Mouse (Mus musculus) midbrain, embryonic 10.5 days (tissue): ENCODE measurements around the gene Vwa7. TPM values are rescaled to one million over a fixed set of nuclear protein-coding genes. Genes with fewer than 3 reads are reported as not detected.

ENCODE experiments used
- DNase-seq: peaks from one replicate; pipeline ENCODE4 v3.0.0-alpha.2; 2017; ENCODE audit warnings: low spot score
- H3K27ac ChIP-seq: fragments of 300-500 bp; sonication (generic); replicated peaks from 2 replicates; pipeline ENCODE4 v1.5.1; 2016; ENCODE audit warnings: mild to moderate bottlenecking
- H3K27me3 ChIP-seq: fragments of 300-500 bp; sonication (generic); 2 replicates; pipeline ENCODE4 v1.6.1; 2016; ENCODE audit warnings: low read depth, mild to moderate bottlenecking; ENCODE audit not compliant: poor library complexity, severe bottlenecking
- H3K36me3 ChIP-seq: fragments of 300-500 bp; sonication (generic); 2 replicates; pipeline ENCODE4 v1.6.1; 2016; ENCODE audit warnings: mild to moderate bottlenecking, moderate library complexity
- H3K4me1 ChIP-seq: fragments of 300-500 bp; sonication (generic); 2 replicates; pipeline ENCODE4 v1.6.1; 2016
- H3K4me3 ChIP-seq: fragments of 300-500 bp; sonication (generic); 2 replicates; pipeline ENCODE4 v1.5.1; 2016; ENCODE audit warnings: mild to moderate bottlenecking, moderate library complexity
- H3K9me3 ChIP-seq: fragments of 300-500 bp; sonication (generic); replicated peaks from 2 replicates; pipeline ENCODE4 v1.6.1; 2016; ENCODE audit warnings: mild to moderate bottlenecking
- WGBS: fragments of 180-500 bp; shearing (Covaris S2); methylation state at CpG from one replicate; pipeline ENCODE4 v1.1.7; 2016; 5-methylcytosine and 5-hydroxymethylcytosine counted together
- polyA plus RNA-seq: library from polyadenylated mRNA; unstranded; fragments of >200 nt; fragmentation: Nextera tagmentation; extraction: Ambion mirVana; gene quantifications from 2 replicates; pipeline ENCODE4 v1.2.1, GENCODE M21; 2016

Vwa7 gene
- polyA plus RNA-seq, 1 experiment from 2014 or later: 0.28 TPM

GRCm38 (mm10) chr17:35071454-35071853 lies 55.1 kb downstream of the Vwa7 start:
- Histone ChIP-seq H3K36me3 (no peaks in the 10 kb centered on the region), H3K27ac (no peak overlapping the region), H3K4me3 (no peak overlapping the region), H3K9me3 (no peaks in the 10 kb centered on the region), H3K4me1 (peaks cover 9% of the 10 kb centered on the region), H3K27me3 (peaks cover 26% of the 10 kb centered on the region)
- no peak for DNase-seq
- WGBS: 87% methylated on average over 9 of the region's 9 CpGs

- 68% methylated on average over 17 of the region's 17 CpGs for WGBS
- DNase-seq: no peak
- Histone ChIP-seq H3K27ac (peak overlapping the region; percentile 14; the same call in 1 of the 2 replicates), H3K27me3 (peaks cover 23% of the 10 kb centered on the region), H3K36me3 (no peaks in the 10 kb centered on the region), H3K4me1 (peaks cover 28% of the 10 kb centered on the region), H3K9me3 (no peaks in the 10 kb centered on the region), H3K4me3 (no peak overlapping the region)
Measured at GRCm38 (mm10) chr17:35074097-35074496, 57.7 kb downstream of the Vwa7 start.

Other genes starting within 250 kb of the Vwa7 start
- not detected in 2 replicates for gene Cyp21a1, start 212.0 kb upstream of the Vwa7 start, polyA plus RNA-seq
- 30.2 and 30.6 TPM in 2 replicates for gene Stk19, start 179.6 kb upstream of the Vwa7 start, polyA plus RNA-seq
- gene Dxo, start 179.6 kb upstream of the Vwa7 start, polyA plus RNA-seq: 81.2 and 88.1 TPM in 2 replicates
- gene Skiv2l, start 166.4 kb upstream of the Vwa7 start, polyA plus RNA-seq: 57.8 and 62.4 TPM in 2 replicates
- 137 and 139 TPM in 2 replicates for gene Nelfe, start 166.2 kb upstream of the Vwa7 start, polyA plus RNA-seq
- gene Cfb, start 154.1 kb upstream of the Vwa7 start, polyA plus RNA-seq: 1.8 and 2.8 TPM in 2 replicates
- gene Zbtb12, start 137.1 kb upstream of the Vwa7 start, polyA plus RNA-seq: 5.8 and 6.1 TPM in 2 replicates
- gene Gm20547, start 134.5 kb upstream of the Vwa7 start, polyA plus RNA-seq: 0.07 TPM in 1 of 2 replicates, not detected in the other
- gene C2, start 118.3 kb upstream of the Vwa7 start, polyA plus RNA-seq: 1.3 TPM in 2 replicates
- gene Ehmt2, start 118.1 kb upstream of the Vwa7 start, polyA plus RNA-seq: 88.0 and 91.9 TPM in 2 replicates
- gene Slc44a4, start 102.1 kb upstream of the Vwa7 start, polyA plus RNA-seq: not detected in 2 replicates
- gene Neu1, start 85.3 kb upstream of the Vwa7 start, polyA plus RNA-seq: 16.1 and 19.2 TPM in 2 replicates
- gene Hspa1b, start 57.3 kb upstream of the Vwa7 start, polyA plus RNA-seq: 0.19 TPM in 1 of 2 replicates, not detected in the other
- 0.27 TPM in 1 of 2 replicates, not detected in the other for gene Gm20481, start 46.7 kb upstream of the Vwa7 start, polyA plus RNA-seq
- gene Hspa1a, start 44.4 kb upstream of the Vwa7 start, polyA plus RNA-seq: 1.3 and 1.6 TPM in 2 replicates
- 0.71 and 0.81 TPM in 2 replicates for gene Hspa1l, start 43.9 kb upstream of the Vwa7 start, polyA plus RNA-seq
- gene Lsm2, start 34.7 kb upstream of the Vwa7 start, polyA plus RNA-seq: 307 and 337 TPM in 2 replicates
- gene Vars, start 15.6 kb upstream of the Vwa7 start, polyA plus RNA-seq: 177 and 210 TPM in 2 replicates
- 7.1 and 7.7 TPM in 2 replicates for gene Sapcd1, start 11.4 kb downstream of the Vwa7 start, polyA plus RNA-seq
- 5.4 and 6.3 TPM in 2 replicates for gene Msh5, start 30.2 kb downstream of the Vwa7 start, polyA plus RNA-seq
- gene Clic1, start 33.4 kb downstream of the Vwa7 start, polyA plus RNA-seq: 216 and 217 TPM in 2 replicates
- 527 and 597 TPM in 2 replicates for gene Ddah2, start 42.5 kb downstream of the Vwa7 start, polyA plus RNA-seq
- gene Ly6g6c, start 48.8 kb downstream of the Vwa7 start, polyA plus RNA-seq: 0.17 TPM in 2 replicates
- 1.3 TPM in 2 replicates for gene Mpig6b, start 49.6 kb downstream of the Vwa7 start, polyA plus RNA-seq
- 0.32 and 0.59 TPM in 2 replicates for gene Ly6g6e, start 60.3 kb downstream of the Vwa7 start, polyA plus RNA-seq
- gene Ly6g6d, start 61.5 kb downstream of the Vwa7 start, polyA plus RNA-seq: 2.0 and 3.5 TPM in 2 replicates
- gene Ly6g6f, start 69.0 kb downstream of the Vwa7 start, polyA plus RNA-seq: 0.70 and 0.86 TPM in 2 replicates
- gene Abhd16a, start 72.7 kb downstream of the Vwa7 start, polyA plus RNA-seq: 56.7 and 68.5 TPM in 2 replicates
- gene Ly6g5c, start 91.7 kb downstream of the Vwa7 start, polyA plus RNA-seq: not detected in 2 replicates
- gene Ly6g5b, start 98.8 kb downstream of the Vwa7 start, polyA plus RNA-seq: 0.99 and 1.1 TPM in 2 replicates
- gene Gpank1, start 104.9 kb downstream of the Vwa7 start, polyA plus RNA-seq: 33.4 and 34.5 TPM in 2 replicates
- 299 and 306 TPM in 2 replicates for gene Csnk2b, start 105.5 kb downstream of the Vwa7 start, polyA plus RNA-seq
- 9.5 and 9.6 TPM in 2 replicates for gene D17H6S53E, start 109.8 kb downstream of the Vwa7 start, polyA plus RNA-seq
- 0.53 and 0.66 TPM in 2 replicates for gene Apom, start 115.5 kb downstream of the Vwa7 start, polyA plus RNA-seq
- 56.6 and 67.4 TPM in 2 replicates for gene Bag6, start 118.6 kb downstream of the Vwa7 start, polyA plus RNA-seq
- gene Prrc2a, start 148.3 kb downstream of the Vwa7 start, polyA plus RNA-seq: 173 and 198 TPM in 2 replicates
- gene Aif1, start 159.5 kb downstream of the Vwa7 start, polyA plus RNA-seq: 4.0 and 5.8 TPM in 2 replicates
- 5.0 and 8.3 TPM in 2 replicates for gene Lst1, start 171.9 kb downstream of the Vwa7 start, polyA plus RNA-seq
- 0.10 TPM in 1 of 2 replicates, not detected in the other for gene Ltb, start 177.9 kb downstream of the Vwa7 start, polyA plus RNA-seq
- 0.07 TPM in 1 of 2 replicates, not detected in the other for gene Tnf, start 185.4 kb downstream of the Vwa7 start, polyA plus RNA-seq
- gene Lta, start 188.8 kb downstream of the Vwa7 start, polyA plus RNA-seq: not detected in 2 replicates
- gene Gm16181, start 204.3 kb downstream of the Vwa7 start, polyA plus RNA-seq: 0.25 and 0.37 TPM in 2 replicates
- gene Atp6v1g2, start 217.1 kb downstream of the Vwa7 start, polyA plus RNA-seq: 9.7 and 11.8 TPM in 2 replicates
- gene Nfkbil1, start 219.2 kb downstream of the Vwa7 start, polyA plus RNA-seq: 9.9 and 11.7 TPM in 2 replicates
- gene Ddx39b, start 225.2 kb downstream of the Vwa7 start, polyA plus RNA-seq: 682 and 724 TPM in 2 replicates
- 55.3 and 61.1 TPM in 2 replicates for gene H2-D1, start 246.2 kb downstream of the Vwa7 start, polyA plus RNA-seq